Mouse (Mus musculus): Measurements from ENCODE around the gene Trpt1. TPM values are rescaled to one million over a fixed set of nuclear protein-coding genes. Genes with fewer than 3 reads are reported as not detected.
A peak's percentile ranks its signal among the peaks of the same experiment; 100 is the strongest.

Trpt1 gene
- polyA plus RNA-seq, 1 experiment from 2014 or later = 12.1 TPM

- Histone ChIP-seq H3K27ac (ENCODE audit: low read depth, low read length) (peak overlapping the region; percentile 74; the same call in 1 of the 2 replicates), H3K9ac (ENCODE audit: low read depth, low read length) (peak overlapping the region; percentile 66), H3K4me3 (ENCODE audit: low read length) (peak overlapping the region; percentile 69), H3K4me1 (ENCODE audit: control insufficient read depth, insufficient read depth, low read length) (peaks cover 34% of the 10 kb centered on the region), H3K4me2 (replicated peaks; ENCODE audit: low read depth, low read length) (peak overlapping the region; percentile 77), H3K27me3 (ENCODE audit: control insufficient read depth, insufficient read depth, low read length) (no peaks in the 10 kb centered on the region), H3K9me3 (ENCODE audit: control insufficient read depth, low read length) (no peaks in the 10 kb centered on the region), H3K36me3 (ENCODE audit: control insufficient read depth, insufficient read depth, low read length) (peaks cover 34% of the 10 kb centered on the region)
- ATAC-seq (ENCODE audit: low FRiP score, low TSS enrichment) = peak; percentile 0; the same call in 1 of the 2 replicates
- WGBS = 9% methylated on average over 11 of the region's 11 CpGs
Measured at GRCm38 (mm10) chr19:6979001-6979479, 16.9 kb upstream of the Trpt1 start.

GRCm38 (mm10) chr19:6979486-6980380 lies 16.2 kb upstream of the Trpt1 start:
- Histone ChIP-seq H3K4me2 (replicated peaks; ENCODE audit: low read depth, low read length) (peak overlapping the region; percentile 81), H3K4me3 (ENCODE audit: low read length) (peak overlapping the region; percentile 69), H3K27me3 (ENCODE audit: control insufficient read depth, insufficient read depth, low read length) (no peaks in the 10 kb centered on the region), H3K36me3 (ENCODE audit: control insufficient read depth, insufficient read depth, low read length) (peaks cover 37% of the 10 kb centered on the region), H3K9me3 (ENCODE audit: control insufficient read depth, low read length) (no peaks in the 10 kb centered on the region), H3K27ac (ENCODE audit: low read depth, low read length) (peak overlapping the region; percentile 93), H3K9ac (ENCODE audit: low read depth, low read length) (peak overlapping the region; percentile 86), H3K4me1 (ENCODE audit: control insufficient read depth, insufficient read depth, low read length) (peaks cover 34% of the 10 kb centered on the region)
- WGBS = 1% methylated on average over 57 of the region's 59 CpGs
- peak; percentile 90 for ATAC-seq (ENCODE audit: low FRiP score, low TSS enrichment)

GRCm38 (mm10) chr19:6980381-6981093 lies 15.4 kb upstream of the Trpt1 start, which contains the start of gene Fkbp2:
Fkbp2 (minus strand) TSS chr19:6980501.
- H3K36me3 ChIP-seq (ENCODE audit: control insufficient read depth, insufficient read depth, low read length) = peaks cover 42% of the 10 kb centered on the region
- peak; percentile 85 for ATAC-seq (ENCODE audit: low FRiP score, low TSS enrichment)
- WGBS = 2% methylated on average over 38 of the region's 38 CpGs

GRCm38 (mm10) chr19:6981465-6981864 lies 14.5 kb upstream of the Trpt1 start:
- peaks cover 42% of the 10 kb centered on the region for H3K36me3 ChIP-seq (ENCODE audit: control insufficient read depth, insufficient read depth, low read length)
- no peak overlapping the region for H3K9ac ChIP-seq (ENCODE audit: low read depth, low read length)
- H3K4me2 ChIP-seq (replicated peaks; ENCODE audit: low read depth, low read length) = peak overlapping the region; percentile 81; the same call in 1 of the 2 replicates
- H3K4me3 ChIP-seq (ENCODE audit: low read length) = no peak overlapping the region; the same call in 1 of the 2 replicates
- H3K4me1 ChIP-seq (ENCODE audit: control insufficient read depth, insufficient read depth, low read length) = peaks cover 33% of the 10 kb centered on the region
- WGBS = 87% methylated on average over 4 of the region's 4 CpGs
- ATAC-seq (ENCODE audit: low FRiP score, low TSS enrichment) = no peak
- H3K27me3 ChIP-seq (ENCODE audit: control insufficient read depth, insufficient read depth, low read length) = no peaks in the 10 kb centered on the region
- no peaks in the 10 kb centered on the region for H3K9me3 ChIP-seq (ENCODE audit: control insufficient read depth, low read length)
- H3K27ac ChIP-seq (ENCODE audit: low read depth, low read length) = no peak overlapping the region

More at GRCm38 (mm10) chr19:6980381-6981093, 15.4 kb upstream of the Trpt1 start, which contains the start of gene Fkbp2:
- H3K4me2 ChIP-seq (replicated peaks; ENCODE audit: low read depth, low read length) = peak within 1 kb of the TSS; percentile 81
- H3K27me3 ChIP-seq (ENCODE audit: control insufficient read depth, insufficient read depth, low read length) = no peaks in the 10 kb centered on the region
- peak within 1 kb of the TSS; percentile 86 for H3K9ac ChIP-seq (ENCODE audit: low read depth, low read length)
- peak within 1 kb of the TSS; percentile 93 for H3K27ac ChIP-seq (ENCODE audit: low read depth, low read length)
- H3K4me1 ChIP-seq (ENCODE audit: control insufficient read depth, insufficient read depth, low read length) = peaks cover 34% of the 10 kb centered on the region
- no peaks in the 10 kb centered on the region for H3K9me3 ChIP-seq (ENCODE audit: control insufficient read depth, low read length)
- H3K4me3 ChIP-seq (ENCODE audit: low read length) = peak within 1 kb of the TSS; percentile 69

GRCm38 (mm10) chr19:6983621-6984020 lies 12.3 kb upstream of the Trpt1 start:
- ATAC-seq (ENCODE audit: low FRiP score, low TSS enrichment) = no peak
- Histone ChIP-seq H3K27me3 (ENCODE audit: control insufficient read depth, insufficient read depth, low read length) (no peaks in the 10 kb centered on the region), H3K27ac (ENCODE audit: low read depth, low read length) (no peak overlapping the region), H3K4me1 (ENCODE audit: control insufficient read depth, insufficient read depth, low read length) (peaks cover 26% of the 10 kb centered on the region), H3K36me3 (ENCODE audit: control insufficient read depth, insufficient read depth, low read length) (peaks cover 24% of the 10 kb centered on the region; the same call in 1 of the 2 replicates), H3K9me3 (ENCODE audit: control insufficient read depth, low read length) (no peaks in the 10 kb centered on the region), H3K9ac (ENCODE audit: low read depth, low read length) (no peak overlapping the region), H3K4me2 (replicated peaks; ENCODE audit: low read depth, low read length) (no peak overlapping the region), H3K4me3 (ENCODE audit: low read length) (no peak overlapping the region)
- 94% methylated on average over 5 of the region's 5 CpGs for WGBS

- Histone ChIP-seq H3K27me3 (ENCODE audit: control insufficient read depth, insufficient read depth, low read length) (no peaks in the 10 kb centered on the region), H3K36me3 (ENCODE audit: control insufficient read depth, insufficient read depth, low read length) (peaks cover 22% of the 10 kb centered on the region; the same call in 1 of the 2 replicates), H3K4me1 (ENCODE audit: control insufficient read depth, insufficient read depth, low read length) (peaks cover 22% of the 10 kb centered on the region), H3K4me3 (ENCODE audit: low read length) (no peak overlapping the region), H3K27ac (ENCODE audit: low read depth, low read length) (no peak overlapping the region), H3K9me3 (ENCODE audit: control insufficient read depth, low read length) (no peaks in the 10 kb centered on the region), H3K4me2 (replicated peaks; ENCODE audit: low read depth, low read length) (no peak overlapping the region), H3K9ac (ENCODE audit: low read depth, low read length) (no peak overlapping the region)
- no peak for ATAC-seq (ENCODE audit: low FRiP score, low TSS enrichment)
- WGBS = 84% methylated on average over 19 of the region's 19 CpGs
Measured at GRCm38 (mm10) chr19:6985300-6985699, 10.6 kb upstream of the Trpt1 start.

GRCm38 (mm10) chr19:6985951-6986708 lies 9.8 kb upstream of the Trpt1 start:
- Histone ChIP-seq H3K4me2 (replicated peaks; ENCODE audit: low read depth, low read length) (peak overlapping the region; percentile 90), H3K36me3 (ENCODE audit: control insufficient read depth, insufficient read depth, low read length) (peaks cover 22% of the 10 kb centered on the region; the same call in 1 of the 2 replicates), H3K4me3 (ENCODE audit: low read length) (peak overlapping the region; percentile 85), H3K9ac (ENCODE audit: low read depth, low read length) (peak overlapping the region; percentile 96; the same call in 1 of the 2 replicates), H3K27me3 (ENCODE audit: control insufficient read depth, insufficient read depth, low read length) (no peaks in the 10 kb centered on the region), H3K9me3 (ENCODE audit: control insufficient read depth, low read length) (no peaks in the 10 kb centered on the region), H3K27ac (ENCODE audit: low read depth, low read length) (no peak overlapping the region), H3K4me1 (ENCODE audit: control insufficient read depth, insufficient read depth, low read length) (peaks cover 18% of the 10 kb centered on the region)
- 76% methylated on average over 10 of the region's 10 CpGs for WGBS
- no peak for ATAC-seq (ENCODE audit: low FRiP score, low TSS enrichment)
